Mouse (Mus musculus): ENCODE data around the gene Pim1. TPM values are rescaled to one million over a fixed set of nuclear protein-coding genes. Genes with fewer than 3 reads are reported as not detected.

The Pim1 gene
- polyA plus RNA-seq (2014; fragmentation: Illumina TruSeq; extraction: RNeasy Lipid Tissue Mini Kit (QIAGEN cat#74804); ENCODE audit: low read depth, low replicate concordance): 19.7 TPM

DNA sequence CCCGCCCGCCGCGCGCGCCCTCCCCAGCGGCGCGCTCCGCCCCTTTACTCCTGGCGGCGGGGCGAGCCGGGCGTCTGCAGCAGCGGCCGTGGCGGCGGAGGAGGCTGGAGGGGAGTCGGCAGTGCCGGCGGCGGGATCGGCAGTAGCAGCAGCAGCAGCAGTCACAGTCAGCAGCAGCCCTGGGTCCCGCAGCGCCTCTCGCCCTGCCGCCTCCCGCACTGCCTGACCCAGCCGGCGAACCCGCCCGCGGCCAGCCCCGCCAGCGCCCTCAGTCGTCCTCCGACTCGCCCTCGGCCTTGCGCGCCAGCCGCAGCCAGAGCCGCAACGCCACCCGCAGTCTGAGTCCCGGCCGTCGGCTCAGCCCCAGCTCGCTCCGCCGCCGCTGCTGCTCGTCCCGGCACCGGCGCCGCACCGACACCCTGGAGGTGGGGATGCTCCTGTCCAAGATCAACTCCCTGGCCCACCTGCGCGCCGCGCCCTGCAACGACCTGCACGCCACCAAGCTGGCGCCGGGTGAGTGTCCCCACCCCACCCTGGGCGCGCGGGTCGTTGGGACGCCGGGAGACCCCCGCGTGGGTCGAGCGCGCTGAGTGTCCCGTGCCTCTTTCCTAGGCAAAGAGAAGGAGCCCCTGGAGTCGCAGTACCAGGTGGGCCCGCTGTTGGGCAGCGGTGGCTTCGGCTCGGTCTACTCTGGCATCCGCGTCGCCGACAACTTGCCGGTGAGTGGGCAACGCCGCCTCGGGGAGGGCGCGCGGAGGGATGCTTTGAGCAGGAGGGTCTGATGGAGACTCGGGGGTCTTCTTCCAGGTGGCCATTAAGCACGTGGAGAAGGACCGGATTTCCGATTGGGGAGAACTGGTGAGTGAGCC is at the start of gene Pim1:
Gene Pim1 (plus strand): TSS at position 41 of the 869 bp plus-strand sequence.

Other genes with a start within 250 kb of the Pim1 start
- gene Ppil1, start 226.6 kb upstream of the Pim1 start, polyA plus RNA-seq (2014; fragmentation: Illumina TruSeq; extraction: RNeasy Lipid Tissue Mini Kit (QIAGEN cat#74804); ENCODE audit: low read depth, low replicate concordance): 8.3 TPM
- gene BC004004, start 222.0 kb upstream of the Pim1 start, polyA plus RNA-seq (2014; fragmentation: Illumina TruSeq; extraction: RNeasy Lipid Tissue Mini Kit (QIAGEN cat#74804); ENCODE audit: low read depth, low replicate concordance): 103 TPM
- gene Pi16, start 173.1 kb upstream of the Pim1 start, polyA plus RNA-seq (2014; fragmentation: Illumina TruSeq; extraction: RNeasy Lipid Tissue Mini Kit (QIAGEN cat#74804); ENCODE audit: low read depth, low replicate concordance): not detected
- gene Mtch1, start 142.8 kb upstream of the Pim1 start, polyA plus RNA-seq (2014; fragmentation: Illumina TruSeq; extraction: RNeasy Lipid Tissue Mini Kit (QIAGEN cat#74804); ENCODE audit: low read depth, low replicate concordance): 9.1 TPM
- 0.66 TPM for gene Fgd2, start 129.8 kb upstream of the Pim1 start, polyA plus RNA-seq (2014; fragmentation: Illumina TruSeq; extraction: RNeasy Lipid Tissue Mini Kit (QIAGEN cat#74804); ENCODE audit: low read depth, low replicate concordance)
- not detected for gene Gm17657, start 58.9 kb downstream of the Pim1 start, polyA plus RNA-seq (2014; fragmentation: Illumina TruSeq; extraction: RNeasy Lipid Tissue Mini Kit (QIAGEN cat#74804); ENCODE audit: low read depth, low replicate concordance)
- gene Tbc1d22b, start 59.0 kb downstream of the Pim1 start, polyA plus RNA-seq (2014; fragmentation: Illumina TruSeq; extraction: RNeasy Lipid Tissue Mini Kit (QIAGEN cat#74804); ENCODE audit: low read depth, low replicate concordance): 0.85 TPM
- not detected for gene Tmem217, start 61.6 kb downstream of the Pim1 start, polyA plus RNA-seq (2014; fragmentation: Illumina TruSeq; extraction: RNeasy Lipid Tissue Mini Kit (QIAGEN cat#74804); ENCODE audit: low read depth, low replicate concordance)
- gene Rnf8, start 124.0 kb downstream of the Pim1 start, polyA plus RNA-seq (2014; fragmentation: Illumina TruSeq; extraction: RNeasy Lipid Tissue Mini Kit (QIAGEN cat#74804); ENCODE audit: low read depth, low replicate concordance): 6.3 TPM
- 0.82 TPM for gene Gm28043, start 124.1 kb downstream of the Pim1 start, polyA plus RNA-seq (2014; fragmentation: Illumina TruSeq; extraction: RNeasy Lipid Tissue Mini Kit (QIAGEN cat#74804); ENCODE audit: low read depth, low replicate concordance)
- gene Cmtr1, start 169.8 kb downstream of the Pim1 start, polyA plus RNA-seq (2014; fragmentation: Illumina TruSeq; extraction: RNeasy Lipid Tissue Mini Kit (QIAGEN cat#74804); ENCODE audit: low read depth, low replicate concordance): 13.9 TPM
- 2.3 TPM for gene Ccdc167, start 226.3 kb downstream of the Pim1 start, polyA plus RNA-seq (2014; fragmentation: Illumina TruSeq; extraction: RNeasy Lipid Tissue Mini Kit (QIAGEN cat#74804); ENCODE audit: low read depth, low replicate concordance)